Mouse (Mus musculus): Measurements from ENCODE around the gene Dynll2.

DNA sequence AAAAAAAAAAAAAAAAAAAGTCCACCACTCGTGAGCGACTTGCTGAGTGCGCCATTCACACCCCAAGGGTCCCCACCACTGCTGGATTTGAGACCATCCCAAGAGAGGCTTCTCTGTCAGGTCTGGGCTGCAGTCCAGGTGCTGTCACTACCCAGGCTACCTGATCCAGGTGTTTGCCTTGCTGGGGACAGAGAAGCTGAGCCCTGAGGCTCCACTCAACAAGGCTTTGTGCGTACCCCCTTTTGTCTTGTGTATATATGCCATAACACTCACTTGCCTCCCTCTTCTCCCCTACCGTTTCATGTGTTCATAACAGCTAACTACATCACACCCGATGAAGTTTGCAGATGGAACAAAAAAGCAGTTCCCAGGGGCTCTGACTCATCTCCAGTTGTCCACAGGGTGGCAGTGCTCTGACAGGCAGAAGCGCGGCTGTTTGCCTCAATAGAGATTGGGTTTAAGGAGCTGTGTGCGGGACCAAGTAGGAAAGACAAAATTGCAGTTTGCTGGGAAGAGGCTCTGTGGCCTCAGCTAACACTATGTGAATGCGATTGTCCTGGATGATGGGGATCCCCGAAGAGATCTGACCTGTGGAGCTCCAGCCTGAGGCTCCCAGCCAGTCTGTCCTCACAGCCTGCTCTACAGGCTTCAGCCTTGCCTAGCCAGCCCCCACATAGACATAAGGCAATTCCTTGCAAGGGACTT lies 12.7 kb downstream of the Dynll2 start:
- no peak for TF ChIP-seq MAX (IDR thresholded peaks at IDR 0.05; ENCODE audit: low read depth)
- TF ChIP-seq MYOG (IDR thresholded peaks at IDR 0.05; ENCODE audit: control insufficient read depth in 1 of 3, insufficient read depth in 1 of 3, insufficient read length in 2 of 3, low read depth in 2 of 3): no peak
- TF ChIP-seq POLR2AphosphoS2 (IDR thresholded peaks at IDR 0.05; ENCODE audit: insufficient read length, low read depth): no peak
